Mouse (Mus musculus): ENCODE results near the gene Ric3.

Ric3 gene

GRCm38 (mm10) chr7:109039445-109039844, 43.7 kb downstream of the Ric3 start:
- DNase-seq: no peak

GRCm38 (mm10) chr7:109038987-109039386, 44.1 kb downstream of the Ric3 start:
- DNase-seq: no peak

GRCm38 (mm10) chr7:109038121-109038735, 44.9 kb downstream of the Ric3 start:
- DNase-seq: no peak

GRCm38 (mm10) chr7:109032054-109032453, 51.1 kb downstream of the Ric3 start:
- no peak for DNase-seq

- DNase-seq: no peak
Measured at GRCm38 (mm10) chr7:109031331-109031730, 51.8 kb downstream of the Ric3 start.

- DNase-seq: no peak
Measured at GRCm38 (mm10) chr7:109029961-109030465, 53.1 kb downstream of the Ric3 start.

- DNase-seq: no peak
Measured at GRCm38 (mm10) chr7:109028204-109028603, 54.9 kb downstream of the Ric3 start.

- DNase-seq: no peak
Measured at GRCm38 (mm10) chr7:109027721-109028120, 55.4 kb downstream of the Ric3 start.

GRCm38 (mm10) chr7:109026976-109027375, 56.2 kb downstream of the Ric3 start:
- no peak for DNase-seq

GRCm38 (mm10) chr7:109025743-109026142, 57.4 kb downstream of the Ric3 start:
- no peak for DNase-seq

GRCm38 (mm10) chr7:109021428-109021827, 61.7 kb downstream of the Ric3 start:
- DNase-seq: no peak

GRCm38 (mm10) chr7:109019243-109019642, 63.9 kb downstream of the Ric3 start:
- DNase-seq: no peak

- DNase-seq: no peak
Measured at GRCm38 (mm10) chr7:109016378-109016923, 66.7 kb downstream of the Ric3 start.

GRCm38 (mm10) chr7:109014851-109015250, 68.3 kb downstream of the Ric3 start:
- no peak for DNase-seq

- no peak for DNase-seq
Measured at GRCm38 (mm10) chr7:109012998-109013625, 70.0 kb downstream of the Ric3 start.

- DNase-seq: no peak
Measured at GRCm38 (mm10) chr7:109012575-109012974, 70.6 kb downstream of the Ric3 start.

- no peak for DNase-seq
Measured at GRCm38 (mm10) chr7:109011596-109012180, 71.4 kb downstream of the Ric3 start.

- no peak for DNase-seq
Measured at GRCm38 (mm10) chr7:109010720-109011595, 72.2 kb downstream of the Ric3 start.

- no peak for DNase-seq
Measured at GRCm38 (mm10) chr7:109009260-109009659, 73.9 kb downstream of the Ric3 start.

- DNase-seq: no peak
Measured at GRCm38 (mm10) chr7:109003653-109004052, 79.5 kb downstream of the Ric3 start.

- DNase-seq: no peak
Measured at GRCm38 (mm10) chr7:109001971-109002370, 81.2 kb downstream of the Ric3 start.

GRCm38 (mm10) chr7:109000315-109000954, 82.7 kb downstream of the Ric3 start:
- DNase-seq: no peak
